In genomic region chr7:126691676-126692075, GRCm38 (mm10) we compare ENCODE assay signal across 22 mouse cellular contexts. TPM values are rescaled to one million over a fixed set of nuclear protein-coding genes. Genes with fewer than 3 reads are reported as not detected.
"Had no signal": no experiment of that assay in that cellular context is flagged by ENCODE, and none has a peak within 500 bp of the region (broad histone marks: within the 10 kb centered on the region; RNA-seq: fewer than 3 reads in every experiment).

No protein-coding gene starts in this region.

- H3K4me3 ChIP-seq: lung, embryonic 15.5 days; midbrain, embryonic 10.5 days; midbrain, embryonic 12.5 days; myocyte; neural tube, embryonic 13.5 days; neural tube, embryonic 15.5 days had no signal

- H3K9me3 ChIP-seq: lung, embryonic 15.5 days; midbrain, embryonic 10.5 days; midbrain, embryonic 12.5 days; neural tube, embryonic 13.5 days; neural tube, embryonic 15.5 days had no signal

- H3K27me3 ChIP-seq: lung, embryonic 15.5 days; midbrain, embryonic 12.5 days; neural tube, embryonic 13.5 days; neural tube, embryonic 15.5 days had no signal

- H3K4me2 ChIP-seq: lung, embryonic 15.5 days; midbrain, embryonic 12.5 days; neural tube, embryonic 13.5 days; neural tube, embryonic 15.5 days had no signal

- ATAC-seq: lung, postnatal 0 days; midbrain, embryonic 16.5 days had no signal

- H3K27ac ChIP-seq: lung, embryonic 15.5 days; macrophage; midbrain, embryonic 10.5 days; midbrain, embryonic 12.5 days; neural tube, embryonic 13.5 days; neural tube, embryonic 15.5 days had no signal

- DNase-seq: lung, adult 2 months; lung, postnatal 14 days; lung, postnatal 36 days; midbrain, embryonic 14.5 days; retina, postnatal 1 day; right cerebral cortex, adult 18-20 months; right cerebral cortex, postnatal 25 days; right cerebral cortex, postnatal 4 days; spleen, adult 18-20 months; thymus, adult 18-20 months; thymus, postnatal 14 days had no signal

- H3K9ac ChIP-seq: lung, embryonic 15.5 days; midbrain, embryonic 12.5 days; neural tube, embryonic 13.5 days; neural tube, embryonic 15.5 days had no signal

RNA-seq across cellular contexts. Expression of gene Sult1a1, which starts 15.4 kb away (rescaled TPM):
- total RNA-seq: megakaryocyte-erythroid progenitor cell, adult 5-6 weeks had no signal
- polyA plus RNA-seq: midbrain, embryonic 10.5 days; myocyte; neural tube, embryonic 11.5 days had no signal
